In genomic region chr7:27166229-27166613, GRCm38 (mm10) we compare ENCODE assay signal across 9 mouse cellular contexts. TPM values are rescaled to one million over a fixed set of nuclear protein-coding genes. Genes with fewer than 3 reads are reported as not detected.
DNase-seq lines count a peak whose midpoint lies in the region; ATAC-seq and TF ChIP-seq lines count a peak whose summit lies in the region.
"Had no signal": no experiment of that assay in that cellular context is flagged by ENCODE, and none has a peak within 500 bp of the region (broad histone marks: within the 10 kb centered on the region; RNA-seq: fewer than 3 reads in every experiment).

No protein-coding gene starts in this region.

- peak overlapping the region; percentile 74 for H3K4me2 ChIP-seq in embryonic facial prominence, embryonic 11.5 days (ENCODE audit: low read depth, low read length)
- peak overlapping the region; percentile 89 for H3K4me2 ChIP-seq in liver, embryonic 11.5 days

- H3K9ac ChIP-seq in embryonic facial prominence, embryonic 11.5 days (replicated peaks; ENCODE audit: low read length), result peak overlapping the region; percentile 80
- peak overlapping the region; percentile 81 for H3K9ac ChIP-seq in heart, adult 2 months (ENCODE audit: low read depth, low read length)
- peak overlapping the region; percentile 90 for H3K9ac ChIP-seq in liver, embryonic 11.5 days (ENCODE audit: low read depth, low read length)

- 0 out of 2 replicates have a peak, but pooled peaks have one; percentile 65 for TF ChIP-seq EP300 in heart, adult 2 months (IDR thresholded peaks at IDR 0.05; ENCODE audit: insufficient read depth, low read depth, low read length)

- intact Hi-C loops in heart, adult 2 months (cut with DNase I), result loop anchor here (2.0 to 10.0 kb wide), 2 partner anchors 29 to 309 kb away; partner anchors contain the start of genes BC024978 and Sertad3

- no peaks in the 10 kb centered on the region for H3K9me3 ChIP-seq in embryonic facial prominence, embryonic 11.5 days (replicated peaks; ENCODE audit: control insufficient read depth, low read length)
- H3K9me3 ChIP-seq in liver, embryonic 11.5 days (ENCODE audit: control insufficient read depth, low read length), result no peaks in the 10 kb centered on the region

- peak; percentile 64 for ATAC-seq in embryonic facial prominence, embryonic 11.5 days (replicated peaks; ENCODE audit: insufficient number of reproducible peaks, low FRiP score, low TSS enrichment, low read depth)
- peak; percentile 79 for ATAC-seq in liver, embryonic 11.5 days (replicated peaks; ENCODE audit: low FRiP score)
- peak; percentile 32 for ATAC-seq in monocyte, adult 5-6 weeks (replicated peaks; ENCODE audit: insufficient number of reproducible peaks, low FRiP score, low TSS enrichment, poor library complexity, severe bottlenecking)

- under 1% methylated on average over 36 of the region's 43 CpGs for WGBS in embryonic facial prominence, embryonic 11.5 days
- 0% methylated on average over 23 of the region's 43 CpGs for WGBS in heart, adult 2 months
- WGBS in kidney, adult 2 months, result under 1% methylated on average over 43 of the region's 43 CpGs
- under 1% methylated on average over 12 of the region's 43 CpGs for WGBS in liver, embryonic 11.5 days

- peak overlapping the region; percentile 96 for H3K27ac ChIP-seq in embryonic facial prominence, embryonic 11.5 days (replicated peaks; ENCODE audit: low read depth, low read length)
- H3K27ac ChIP-seq in heart, adult 2 months, result peak overlapping the region; percentile 95
- H3K27ac ChIP-seq in kidney, adult 2 months (ENCODE audit: insufficient read depth, low read depth, low read length), result peak overlapping the region; percentile 97
- H3K27ac ChIP-seq in liver, embryonic 11.5 days (ENCODE audit: low read depth, low read length), result peak overlapping the region; percentile 93
- peak overlapping the region; percentile 99 for H3K27ac ChIP-seq in testis, adult 2 months (ENCODE audit: control insufficient read depth, insufficient read depth, low read depth, low read length)

- peaks cover 6% of the 10 kb centered on the region for H3K79me3 ChIP-seq in C2C12 (ENCODE audit: low read depth)

- H3K4me1 ChIP-seq in embryonic facial prominence, embryonic 11.5 days (ENCODE audit: control insufficient read depth, insufficient read depth, low read length), result peaks cover 11% of the 10 kb centered on the region
- peaks cover 28% of the 10 kb centered on the region for H3K4me1 ChIP-seq in heart, adult 2 months (ENCODE audit: control insufficient read depth, insufficient read depth, low read length)
- peaks cover 34% of the 10 kb centered on the region for H3K4me1 ChIP-seq in kidney, adult 2 months (ENCODE audit: control insufficient read depth, insufficient read depth, low read length)
- H3K4me1 ChIP-seq in liver, embryonic 11.5 days (replicated peaks; ENCODE audit: control insufficient read depth, insufficient read depth, low read length), result peaks cover 35% of the 10 kb centered on the region
- H3K4me1 ChIP-seq in testis, adult 2 months (ENCODE audit: control insufficient read depth, insufficient read depth, low read length), result peaks cover 24% of the 10 kb centered on the region

- no peak for TF ChIP-seq CTCF in C2C12 (IDR thresholded peaks at IDR 0.05; ENCODE audit: control insufficient read depth, insufficient read depth, insufficient read length)
- TF ChIP-seq CTCF in heart, adult 2 months (IDR thresholded peaks at IDR 0.05), result no peak
- TF ChIP-seq CTCF in kidney, adult 2 months (conservative IDR thresholded peaks at IDR 0.05; ENCODE audit: insufficient read depth, insufficient read length, low read depth, low read length), result no peak
- no peak for TF ChIP-seq CTCF in testis, adult 2 months (IDR thresholded peaks at IDR 0.05; ENCODE audit: control insufficient read depth, insufficient read depth, insufficient replicate concordance, low read depth, low read length)

- peak; percentile 80 for TF ChIP-seq POLR2A in heart, adult 2 months (IDR thresholded peaks at IDR 0.05; ENCODE audit: insufficient read depth, low read depth, low read length)
- peak; percentile 54 for TF ChIP-seq POLR2A in kidney, adult 2 months (IDR thresholded peaks at IDR 0.05; ENCODE audit: low read depth, low read length)
- TF ChIP-seq POLR2A in testis, adult 2 months (IDR thresholded peaks at IDR 0.05; ENCODE audit: control insufficient read depth, low read depth, low read length), result peak; percentile 82

- H3K27me3 ChIP-seq in C2C12 (ENCODE audit: control insufficient read depth, insufficient read depth, insufficient read length), result no peaks in the 10 kb centered on the region
- H3K27me3 ChIP-seq in embryonic facial prominence, embryonic 11.5 days (ENCODE audit: control insufficient read depth, insufficient read depth, low read length), result no peaks in the 10 kb centered on the region
- no peaks in the 10 kb centered on the region for H3K27me3 ChIP-seq in heart, adult 2 months (ENCODE audit: control insufficient read depth, insufficient read depth, low read length)
- no peaks in the 10 kb centered on the region for H3K27me3 ChIP-seq in kidney, adult 2 months (replicated peaks; ENCODE audit: control insufficient read depth, insufficient read depth, low read length)
- no peaks in the 10 kb centered on the region for H3K27me3 ChIP-seq in liver, embryonic 11.5 days (replicated peaks; ENCODE audit: control insufficient read depth, insufficient read depth, low read length)
- no peaks in the 10 kb centered on the region for H3K27me3 ChIP-seq in testis, adult 2 months (ENCODE audit: control insufficient read depth, insufficient read depth, low read length)

- peak overlapping the region; percentile 69 for H3K4me3 ChIP-seq in C2C12 (ENCODE audit: insufficient read depth, poor library complexity, severe bottlenecking)
- peak overlapping the region; percentile 59 for H3K4me3 ChIP-seq in embryonic facial prominence, embryonic 11.5 days (ENCODE audit: low read depth, low read length)
- peak overlapping the region; percentile 72 for H3K4me3 ChIP-seq in heart, adult 2 months
- H3K4me3 ChIP-seq in kidney, adult 2 months (ENCODE audit: insufficient read depth, low read depth, low read length), result peak overlapping the region; percentile 93
- peak overlapping the region; percentile 76 for H3K4me3 ChIP-seq in liver, embryonic 11.5 days (ENCODE audit: low read depth, low read length)
- peak overlapping the region; percentile 87 for H3K4me3 ChIP-seq in testis, adult 2 months (ENCODE audit: control insufficient read depth, low read depth, low read length)

- H3K36me3 ChIP-seq in C2C12 (ENCODE audit: control insufficient read depth, insufficient read depth), result no peaks in the 10 kb centered on the region
- peaks cover 4% of the 10 kb centered on the region; the same call in 1 of the 2 replicates for H3K36me3 ChIP-seq in embryonic facial prominence, embryonic 11.5 days (replicated peaks; ENCODE audit: control insufficient read depth, insufficient read depth, low read depth, low read length)
- peaks cover 4% of the 10 kb centered on the region; the same call in 1 of the 2 replicates for H3K36me3 ChIP-seq in heart, adult 2 months (ENCODE audit: control insufficient read depth, insufficient read depth, low read length)
- H3K36me3 ChIP-seq in kidney, adult 2 months (ENCODE audit: control insufficient read depth, insufficient read depth, low read length), result no peaks in the 10 kb centered on the region; the same call in 1 of the 2 replicates
- peaks cover 11% of the 10 kb centered on the region for H3K36me3 ChIP-seq in liver, embryonic 11.5 days (ENCODE audit: control insufficient read depth, insufficient read depth, low read length)
- no peaks in the 10 kb centered on the region; the same call in 1 of the 2 replicates for H3K36me3 ChIP-seq in testis, adult 2 months (ENCODE audit: control insufficient read depth, insufficient read depth, low read length)

- peak overlapping the region; percentile 90 for H3ac ChIP-seq in C2C12 (ENCODE audit: control insufficient read depth, insufficient read length, low read depth)

- DNase-seq in adrenal gland, postnatal 36 days, result peak; percentile 92 to 96
- DNase-seq in embryonic facial prominence, embryonic 11.5 days (ENCODE audit: low spot score), result peak; percentile 88
- peak; percentile 92 to 94 for DNase-seq in heart, adult 2 months
- DNase-seq in kidney, adult 2 months, result peak; percentile 96
- DNase-seq in liver, embryonic 11.5 days (ENCODE audit: low spot score), result peak; percentile 92

- H3K79me2 ChIP-seq in C2C12 (ENCODE audit: control insufficient read depth, insufficient read depth), result peaks cover 44% of the 10 kb centered on the region
- H3K79me2 ChIP-seq in heart, adult 2 months (replicated peaks; ENCODE audit: control insufficient read depth, insufficient read depth, low read length), result peaks cover 8% of the 10 kb centered on the region

RNA-seq across cellular contexts. Expression of gene Egln2, which starts 0.4 kb away (rescaled TPM):
- polyA plus RNA-seq in C2C12 (2012; fragmentation: generic; extraction: Trizol), result 68.8 TPM
- total RNA-seq in adrenal gland, postnatal 36 days (2021), result 100 to 1,000 TPM in 1 of 2 experiments, 10 to 100 TPM in 1; 86.0 to 106 TPM
- 33.3 and 36.5 TPM in 2 replicates for polyA plus RNA-seq in embryonic facial prominence, embryonic 11.5 days (2014; fragmentation: Nextera tagmentation; extraction: Ambion mirVana)
- total RNA-seq in heart, adult 2 months (2021), result 10 to 100 TPM; 51.8 to 64.4 TPM
- polyA plus RNA-seq in heart, adult 2 months (2012; rRNA removed), result 52.4 and 57.7 TPM in 2 replicates
- 84.9 and 93.7 TPM in 2 replicates for polyA plus RNA-seq in kidney, adult 2 months (2012; rRNA removed)
- polyA plus RNA-seq in liver, embryonic 11.5 days (2014; fragmentation: Nextera tagmentation; extraction: Ambion mirVana), result 37.1 and 39.7 TPM in 2 replicates
- 51.9 to 73.8 TPM (median 54.0 TPM) in 3 replicates for total RNA-seq in monocyte, adult 5-6 weeks (2017)
- polyA plus RNA-seq in testis, adult 2 months (2012; rRNA removed), result 622 and 747 TPM in 2 replicates

RNA-seq across cellular contexts. Expression of gene Rab4b, which starts 12.5 kb away (rescaled TPM):
- 46.6 TPM for polyA plus RNA-seq in C2C12 (2012; fragmentation: generic; extraction: Trizol)
- 10 to 100 TPM; 50.9 to 59.0 TPM for total RNA-seq in adrenal gland, postnatal 36 days (2021)
- polyA plus RNA-seq in embryonic facial prominence, embryonic 11.5 days (2014; fragmentation: Nextera tagmentation; extraction: Ambion mirVana), result 49.3 and 51.3 TPM in 2 replicates
- 10 to 100 TPM; 11.0 TPM for total RNA-seq in heart, adult 2 months (2021)
- 22.4 and 23.1 TPM in 2 replicates for polyA plus RNA-seq in heart, adult 2 months (2012; rRNA removed)
- polyA plus RNA-seq in kidney, adult 2 months (2012; rRNA removed), result 55.9 and 57.4 TPM in 2 replicates
- polyA plus RNA-seq in liver, embryonic 11.5 days (2014; fragmentation: Nextera tagmentation; extraction: Ambion mirVana), result 40.9 and 44.8 TPM in 2 replicates
- total RNA-seq in monocyte, adult 5-6 weeks (2017), result 19.0 to 40.2 TPM (median 40.1 TPM) in 3 replicates
- 64.5 and 65.1 TPM in 2 replicates for polyA plus RNA-seq in testis, adult 2 months (2012; rRNA removed)

RNA-seq across cellular contexts. Expression of gene Cyp2t4, which starts 12.7 kb away (rescaled TPM):
- not detected for polyA plus RNA-seq in C2C12 (2012; fragmentation: generic; extraction: Trizol)
- not detected for total RNA-seq in adrenal gland, postnatal 36 days (2021)
- polyA plus RNA-seq in embryonic facial prominence, embryonic 11.5 days (2014; fragmentation: Nextera tagmentation; extraction: Ambion mirVana), result 0.13 TPM in 1 of 2 replicates, not detected in the other
- not detected for total RNA-seq in heart, adult 2 months (2021)
- polyA plus RNA-seq in heart, adult 2 months (2012; rRNA removed), result not detected in 2 replicates
- not detected in 2 replicates for polyA plus RNA-seq in kidney, adult 2 months (2012; rRNA removed)
- not detected in 2 replicates for polyA plus RNA-seq in liver, embryonic 11.5 days (2014; fragmentation: Nextera tagmentation; extraction: Ambion mirVana)
- not detected in 3 replicates for total RNA-seq in monocyte, adult 5-6 weeks (2017)
- 0.06 TPM in 1 of 2 replicates, not detected in the other for polyA plus RNA-seq in testis, adult 2 months (2012; rRNA removed)
- polyA plus RNA-seq: frontal cortex, adult 2 months had no signal

RNA-seq across cellular contexts. Expression of gene Gm21983, which starts 14.7 kb away (rescaled TPM):
- 0.06 TPM for polyA plus RNA-seq in C2C12 (2012; fragmentation: generic; extraction: Trizol)
- total RNA-seq in adrenal gland, postnatal 36 days (2021), result not detected
- polyA plus RNA-seq in embryonic facial prominence, embryonic 11.5 days (2014; fragmentation: Nextera tagmentation; extraction: Ambion mirVana), result not detected in 2 replicates
- total RNA-seq in heart, adult 2 months (2021), result under 1 TPM in 1 of 2 experiments, not detected in 1; 0.16 TPM
- not detected in 2 replicates for polyA plus RNA-seq in heart, adult 2 months (2012; rRNA removed)
- polyA plus RNA-seq in kidney, adult 2 months (2012; rRNA removed), result not detected in 2 replicates
- polyA plus RNA-seq in liver, embryonic 11.5 days (2014; fragmentation: Nextera tagmentation; extraction: Ambion mirVana), result not detected in 2 replicates
- total RNA-seq in monocyte, adult 5-6 weeks (2017), result not detected in 3 replicates
- not detected in 2 replicates for polyA plus RNA-seq in testis, adult 2 months (2012; rRNA removed)

RNA-seq across cellular contexts. Expression of gene Mia, which starts 14.7 kb away (rescaled TPM):
- polyA plus RNA-seq in C2C12 (2012; fragmentation: generic; extraction: Trizol), result 0.26 TPM
- under 1 TPM; 0.50 to 0.56 TPM for total RNA-seq in adrenal gland, postnatal 36 days (2021)
- 4.4 and 5.1 TPM in 2 replicates for polyA plus RNA-seq in embryonic facial prominence, embryonic 11.5 days (2014; fragmentation: Nextera tagmentation; extraction: Ambion mirVana)
- under 1 TPM in 1 of 2 experiments, not detected in 1; 0.39 TPM for total RNA-seq in heart, adult 2 months (2021)
- polyA plus RNA-seq in heart, adult 2 months (2012; rRNA removed), result 0.50 and 0.78 TPM in 2 replicates
- polyA plus RNA-seq in kidney, adult 2 months (2012; rRNA removed), result 6.4 and 7.7 TPM in 2 replicates
- polyA plus RNA-seq in liver, embryonic 11.5 days (2014; fragmentation: Nextera tagmentation; extraction: Ambion mirVana), result 0.73 and 1.3 TPM in 2 replicates
- 2.7 TPM in 1 of 3 replicates, not detected in the others for total RNA-seq in monocyte, adult 5-6 weeks (2017)
- polyA plus RNA-seq in testis, adult 2 months (2012; rRNA removed), result 6.9 and 7.8 TPM in 2 replicates

Comparison
In these comparisons a context has a peak if more than half of its experiments do, and no peak if none do; other contexts are left out.
1. Peak in every context shown above with its lines: DNase-seq, ATAC-seq, H3K4me3 ChIP-seq and H3K27ac ChIP-seq.